Mouse (Mus musculus): ENCODE data around the gene Skp2.

Gene Skp2

GRCm38 (mm10) chr15:9113556-9113955 is 41.7 kb downstream of the Skp2 start:
- no peak for DNase-seq (ENCODE audit: low spot score in 2 of 2)

- DNase-seq (ENCODE audit: low spot score in 2 of 2): no peak
Observed at GRCm38 (mm10) chr15:9111648-9112047, 43.6 kb downstream of the Skp2 start.

GRCm38 (mm10) chr15:9110526-9111347 is 44.5 kb downstream of the Skp2 start:
- no peak for DNase-seq (ENCODE audit: low spot score in 2 of 2)

GRCm38 (mm10) chr15:9106303-9107074 is 48.7 kb downstream of the Skp2 start:
- no peak for DNase-seq (ENCODE audit: low spot score in 2 of 2)

GRCm38 (mm10) chr15:9100446-9101077 is 54.7 kb downstream of the Skp2 start:
- no peak for DNase-seq (ENCODE audit: low spot score in 2 of 2)

- DNase-seq (ENCODE audit: low spot score in 2 of 2): no peak
Observed at GRCm38 (mm10) chr15:9096865-9097264, 58.4 kb downstream of the Skp2 start.

GRCm38 (mm10) chr15:9094366-9094750 is 60.9 kb downstream of the Skp2 start:
- peak; percentile 52 to 56 for DNase-seq (ENCODE audit: low spot score in 2 of 2)

- no peak for DNase-seq (ENCODE audit: low spot score in 2 of 2)
Observed at GRCm38 (mm10) chr15:9093598-9094365, 61.4 kb downstream of the Skp2 start.

GRCm38 (mm10) chr15:9090662-9091061 is 64.6 kb downstream of the Skp2 start:
- DNase-seq (ENCODE audit: low spot score in 2 of 2): no peak

GRCm38 (mm10) chr15:9089136-9089720 is 66.0 kb downstream of the Skp2 start:
- no peak for DNase-seq (ENCODE audit: low spot score in 2 of 2)

GRCm38 (mm10) chr15:9088683-9089072 is 66.5 kb downstream of the Skp2 start:
- DNase-seq (ENCODE audit: low spot score in 2 of 2): no peak

GRCm38 (mm10) chr15:9087895-9088682 is 67.1 kb downstream of the Skp2 start:
- DNase-seq (ENCODE audit: low spot score in 2 of 2): no peak

GRCm38 (mm10) chr15:9087421-9087820 is 67.8 kb downstream of the Skp2 start:
- DNase-seq (ENCODE audit: low spot score in 2 of 2): no peak

- no peak for DNase-seq (ENCODE audit: low spot score in 2 of 2)
Observed at GRCm38 (mm10) chr15:9086813-9087212, 68.4 kb downstream of the Skp2 start.

- DNase-seq (ENCODE audit: low spot score in 2 of 2): no peak
Observed at GRCm38 (mm10) chr15:9082753-9083152, 72.5 kb downstream of the Skp2 start.

- no peak for DNase-seq (ENCODE audit: low spot score in 2 of 2)
Observed at GRCm38 (mm10) chr15:9081294-9081693, 73.9 kb downstream of the Skp2 start.

GRCm38 (mm10) chr15:9080206-9080605 is 75.0 kb downstream of the Skp2 start:
- DNase-seq (ENCODE audit: low spot score in 2 of 2): no peak

- DNase-seq (ENCODE audit: low spot score in 2 of 2): no peak
Observed at GRCm38 (mm10) chr15:9079626-9080025, 75.6 kb downstream of the Skp2 start.

GRCm38 (mm10) chr15:9078481-9079300 is 76.5 kb downstream of the Skp2 start:
- no peak for DNase-seq (ENCODE audit: low spot score in 2 of 2)
